Mouse (Mus musculus): ENCODE data around the gene Itpr1. TPM values are rescaled to one million over a fixed set of nuclear protein-coding genes. Genes with fewer than 3 reads are reported as not detected.
"Not testable (repeated sequence)": the region's sequence is repeated elsewhere in the genome, so short reads cannot be mapped to it uniquely, and the experiment has no call there.

Itpr1 gene
- total RNA-seq, 4 experiments from 2014 or later = 33.9 to 36.9 (median 36.4) TPM

- no peak for DNase-seq (ENCODE audit: low spot score)
Observed at GRCm38 (mm10) chr6:108540441-108540840, 327.5 kb downstream of the Itpr1 start.

- no peak for DNase-seq (ENCODE audit: low spot score)
Observed at GRCm38 (mm10) chr6:108544917-108545316, 332.0 kb downstream of the Itpr1 start.

GRCm38 (mm10) chr6:108545464-108545863 lies 332.6 kb downstream of the Itpr1 start:
- no peak for DNase-seq (ENCODE audit: low spot score)

- DNase-seq (ENCODE audit: low spot score) = no peak
Observed at GRCm38 (mm10) chr6:108548413-108548812, 335.5 kb downstream of the Itpr1 start.

- no peak for DNase-seq (ENCODE audit: low spot score)
Observed at GRCm38 (mm10) chr6:108549495-108549935, 336.6 kb downstream of the Itpr1 start.

GRCm38 (mm10) chr6:108551725-108552620 lies 339.1 kb downstream of the Itpr1 start:
- DNase-seq (ENCODE audit: low spot score) = no peak

- DNase-seq (ENCODE audit: low spot score) = no peak
Observed at GRCm38 (mm10) chr6:108553013-108553412, 340.1 kb downstream of the Itpr1 start.

GRCm38 (mm10) chr6:108553536-108553935 lies 340.6 kb downstream of the Itpr1 start:
- no peak for DNase-seq (ENCODE audit: low spot score)

- no peak for DNase-seq (ENCODE audit: low spot score)
Observed at GRCm38 (mm10) chr6:108554389-108554788, 341.5 kb downstream of the Itpr1 start.

GRCm38 (mm10) chr6:108554878-108555277 lies 342.0 kb downstream of the Itpr1 start:
- no peak for DNase-seq (ENCODE audit: low spot score)

GRCm38 (mm10) chr6:108557576-108558322 lies 344.9 kb downstream of the Itpr1 start:
- no peak for DNase-seq (ENCODE audit: low spot score)

GRCm38 (mm10) chr6:108559226-108559625 lies 346.3 kb downstream of the Itpr1 start:
- not testable (repeated sequence) for DNase-seq (ENCODE audit: low spot score)

GRCm38 (mm10) chr6:108562971-108563370 lies 350.1 kb downstream of the Itpr1 start:
- DNase-seq (ENCODE audit: low spot score) = no peak

GRCm38 (mm10) chr6:108565447-108565846 lies 352.6 kb downstream of the Itpr1 start:
- not testable (repeated sequence) for DNase-seq (ENCODE audit: low spot score)

GRCm38 (mm10) chr6:108566549-108566948 lies 353.7 kb downstream of the Itpr1 start:
- no peak for DNase-seq (ENCODE audit: low spot score)

GRCm38 (mm10) chr6:108569460-108570187 lies 356.7 kb downstream of the Itpr1 start:
- peak; percentile 49 for DNase-seq (ENCODE audit: low spot score)

GRCm38 (mm10) chr6:108570351-108571041 lies 357.6 kb downstream of the Itpr1 start:
- DNase-seq (ENCODE audit: low spot score) = peak; percentile 85

- peak; percentile 85 for DNase-seq (ENCODE audit: low spot score)
Observed at GRCm38 (mm10) chr6:108571042-108571590, 358.2 kb downstream of the Itpr1 start.

- DNase-seq (ENCODE audit: low spot score) = no peak
Observed at GRCm38 (mm10) chr6:108572646-108573045, 359.8 kb downstream of the Itpr1 start.

GRCm38 (mm10) chr6:108577056-108577455 lies 364.2 kb downstream of the Itpr1 start:
- DNase-seq (ENCODE audit: low spot score) = no peak

GRCm38 (mm10) chr6:108588426-108588825 lies 375.5 kb downstream of the Itpr1 start:
- DNase-seq (ENCODE audit: low spot score) = no peak

Data from heart, adult 8-10 months (tissue).